Mouse (Mus musculus) testis, adult 2 months (tissue): ENCODE measurements at regions not wholly inside any gene's neighbourhood (a gene's known extent, or its start where the extent isn't known, plus 50 kb on each side); places are given as distances from the start of the nearest gene placed in this dataset.

Source experiments
- CTCF ChIP-seq: fragments of 200-500 bp; IDR thresholded peaks from 2 replicates; pipeline ENCODE4 v1.5.1; 2012; ENCODE audit warnings: low read depth, mild to moderate bottlenecking, inconsistent platforms, low read length, moderate library complexity; ENCODE audit not compliant: control insufficient read depth, insufficient read depth, insufficient replicate concordance
- POLR2A ChIP-seq: fragments of 200-500 bp; IDR thresholded peaks from 2 replicates; pipeline ENCODE4 v1.6.1; 2012; ENCODE audit warnings: low read depth, mild to moderate bottlenecking, inconsistent platforms, low read length, moderate library complexity; ENCODE audit not compliant: control insufficient read depth

DNA sequence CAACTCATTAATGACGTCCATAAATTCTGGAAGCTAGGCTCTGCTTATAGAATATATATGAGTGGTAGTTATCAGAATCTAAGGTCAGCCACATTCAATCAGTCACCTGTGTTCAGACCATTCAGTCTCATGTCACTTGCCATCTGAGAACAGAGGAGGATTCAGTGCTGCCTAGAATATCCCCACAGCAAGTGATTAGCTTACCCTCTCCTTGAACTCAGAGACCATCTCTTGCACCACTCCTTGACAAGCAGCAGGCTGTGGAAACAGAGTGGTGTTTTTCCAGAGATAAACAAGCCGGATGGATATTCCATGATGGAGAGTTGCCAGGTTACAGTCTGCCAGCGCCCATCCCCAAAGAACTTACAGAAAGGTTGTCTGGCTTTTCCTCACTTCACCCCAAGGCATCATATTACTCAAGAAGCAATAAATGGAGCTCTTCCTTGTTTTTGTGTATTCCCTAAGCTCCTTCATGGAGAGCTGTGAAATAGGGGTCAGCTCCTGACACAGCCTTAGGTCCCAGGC, 291.9 kb upstream of the Thbs1 start:
- no peak for TF ChIP-seq POLR2A
- TF ChIP-seq CTCF = no peak
